Mouse (Mus musculus): ENCODE data around the gene Olfr575. TPM values are rescaled to one million over a fixed set of nuclear protein-coding genes. Genes with fewer than 3 reads are reported as not detected.

Gene Olfr575
- polyA plus RNA-seq, 1 experiment = not detected

GRCm38 (mm10) chr7:102948167-102948566 is 10.4 kb downstream of the Olfr575 start, which contains the start of gene Olfr574:
Olfr574 (plus strand) TSS chr7:102948467.
- DNase-seq = no peak
- Histone ChIP-seq H3K4me1 (ENCODE audit: control insufficient read depth, insufficient read depth, low read length) (no peaks in the 10 kb centered on the region; the same call in 1 of the 2 replicates), H3K36me3 (ENCODE audit: control insufficient read depth, insufficient read depth, low read length) (no peaks in the 10 kb centered on the region), H3K4me3 (ENCODE audit: insufficient read depth, low read depth, low read length) (no peak within 1 kb of the TSS), H3K27me3 (replicated peaks; ENCODE audit: control insufficient read depth, insufficient read depth, low read length) (no peaks in the 10 kb centered on the region), H3K27ac (ENCODE audit: insufficient read depth, low read depth, low read length) (no peak within 1 kb of the TSS)
- WGBS = 97% methylated on average over 1 of the region's 1 CpGs
- TF ChIP-seq CTCF (conservative IDR thresholded peaks at IDR 0.05; ENCODE audit: insufficient read depth, insufficient read length, low read depth, low read length) (no peak), POLR2A (IDR thresholded peaks at IDR 0.05; ENCODE audit: low read depth, low read length) (no peak)

- no peak for DNase-seq
- no peaks in the 10 kb centered on the region for H3K27me3 ChIP-seq (replicated peaks; ENCODE audit: control insufficient read depth, insufficient read depth, low read length)
- WGBS = 91% methylated on average over 1 of the region's 1 CpGs
- TF ChIP-seq POLR2A (IDR thresholded peaks at IDR 0.05; ENCODE audit: low read depth, low read length) = no peak
- TF ChIP-seq CTCF (conservative IDR thresholded peaks at IDR 0.05; ENCODE audit: insufficient read depth, insufficient read length, low read depth, low read length) = no peak
- no peaks in the 10 kb centered on the region for H3K4me1 ChIP-seq (ENCODE audit: control insufficient read depth, insufficient read depth, low read length)
- H3K27ac ChIP-seq (ENCODE audit: insufficient read depth, low read depth, low read length) = no peak overlapping the region
- no peaks in the 10 kb centered on the region for H3K36me3 ChIP-seq (ENCODE audit: control insufficient read depth, insufficient read depth, low read length)
- no peak overlapping the region for H3K4me3 ChIP-seq (ENCODE audit: insufficient read depth, low read depth, low read length)
These were observed 15.2 kb downstream of the Olfr575 start for GRCm38 (mm10) chr7:102943417-102943816.

GRCm38 (mm10) chr7:102942475-102942874 is 16.1 kb downstream of the Olfr575 start, which contains the start of gene Olfr573-ps1:
Olfr573-ps1 (minus strand) TSS chr7:102942575.
- Histone ChIP-seq H3K27ac (ENCODE audit: insufficient read depth, low read depth, low read length) (no peak within 1 kb of the TSS), H3K4me3 (ENCODE audit: insufficient read depth, low read depth, low read length) (no peak within 1 kb of the TSS), H3K36me3 (ENCODE audit: control insufficient read depth, insufficient read depth, low read length) (no peaks in the 10 kb centered on the region), H3K4me1 (ENCODE audit: control insufficient read depth, insufficient read depth, low read length) (no peaks in the 10 kb centered on the region), H3K27me3 (replicated peaks; ENCODE audit: control insufficient read depth, insufficient read depth, low read length) (no peaks in the 10 kb centered on the region)
- TF ChIP-seq POLR2A (IDR thresholded peaks at IDR 0.05; ENCODE audit: low read depth, low read length) (no peak), CTCF (conservative IDR thresholded peaks at IDR 0.05; ENCODE audit: insufficient read depth, insufficient read length, low read depth, low read length) (no peak)
- no peak for DNase-seq
- whole genome bisulfite sequencing = 89% methylated on average over 2 of the region's 2 CpGs

- H3K36me3 ChIP-seq (ENCODE audit: control insufficient read depth, insufficient read depth, low read length) = no peaks in the 10 kb centered on the region
- H3K27ac ChIP-seq (ENCODE audit: insufficient read depth, low read depth, low read length) = no peak overlapping the region
- H3K4me3 ChIP-seq (ENCODE audit: insufficient read depth, low read depth, low read length) = no peak overlapping the region
- H3K4me1 ChIP-seq (ENCODE audit: control insufficient read depth, insufficient read depth, low read length) = no peaks in the 10 kb centered on the region
- DNase-seq = no peak
- TF ChIP-seq CTCF (conservative IDR thresholded peaks at IDR 0.05; ENCODE audit: insufficient read depth, insufficient read length, low read depth, low read length) = no peak
- no peak for TF ChIP-seq POLR2A (IDR thresholded peaks at IDR 0.05; ENCODE audit: low read depth, low read length)
- 65% methylated on average over 3 of the region's 3 CpGs for WGBS
- no peaks in the 10 kb centered on the region; the same call in 1 of the 2 replicates for H3K27me3 ChIP-seq (replicated peaks; ENCODE audit: control insufficient read depth, insufficient read depth, low read length)
These were observed 31.5 kb downstream of the Olfr575 start for GRCm38 (mm10) chr7:102927105-102927504.

GRCm38 (mm10) chr7:102924109-102924508 is 34.5 kb downstream of the Olfr575 start, which contains the start of gene Olfr572:
Olfr572 (plus strand) TSS chr7:102924409.
- Histone ChIP-seq H3K27ac (ENCODE audit: insufficient read depth, low read depth, low read length) (no peak within 1 kb of the TSS), H3K36me3 (ENCODE audit: control insufficient read depth, insufficient read depth, low read length) (no peaks in the 10 kb centered on the region), H3K4me3 (ENCODE audit: insufficient read depth, low read depth, low read length) (no peak within 1 kb of the TSS), H3K4me1 (ENCODE audit: control insufficient read depth, insufficient read depth, low read length) (no peaks in the 10 kb centered on the region), H3K27me3 (replicated peaks; ENCODE audit: control insufficient read depth, insufficient read depth, low read length) (no peaks in the 10 kb centered on the region)
- 55% methylated on average over 1 of the region's 1 CpGs for WGBS
- no peak for DNase-seq
- no peak for TF ChIP-seq POLR2A (IDR thresholded peaks at IDR 0.05; ENCODE audit: low read depth, low read length)
- no peak for TF ChIP-seq CTCF (conservative IDR thresholded peaks at IDR 0.05; ENCODE audit: insufficient read depth, insufficient read length, low read depth, low read length)

GRCm38 (mm10) chr7:102919632-102920031 is 38.9 kb downstream of the Olfr575 start:
- 0% methylated on average over 1 of the region's 1 CpGs for WGBS
- no peak for TF ChIP-seq POLR2A (IDR thresholded peaks at IDR 0.05; ENCODE audit: low read depth, low read length)
- no peak for TF ChIP-seq CTCF (conservative IDR thresholded peaks at IDR 0.05; ENCODE audit: insufficient read depth, insufficient read length, low read depth, low read length)
- no peaks in the 10 kb centered on the region for H3K4me1 ChIP-seq (ENCODE audit: control insufficient read depth, insufficient read depth, low read length)
- DNase-seq = peak; percentile 41
- H3K27ac ChIP-seq (ENCODE audit: insufficient read depth, low read depth, low read length) = no peak overlapping the region
- no peaks in the 10 kb centered on the region for H3K36me3 ChIP-seq (ENCODE audit: control insufficient read depth, insufficient read depth, low read length)
- H3K4me3 ChIP-seq (ENCODE audit: insufficient read depth, low read depth, low read length) = no peak overlapping the region
- H3K27me3 ChIP-seq (replicated peaks; ENCODE audit: control insufficient read depth, insufficient read depth, low read length) = no peaks in the 10 kb centered on the region

- no peak for DNase-seq
- no peak within 1 kb of the TSS for H3K4me3 ChIP-seq (ENCODE audit: insufficient read depth, low read depth, low read length)
- TF ChIP-seq POLR2A (IDR thresholded peaks at IDR 0.05; ENCODE audit: low read depth, low read length) = no peak
- TF ChIP-seq CTCF (conservative IDR thresholded peaks at IDR 0.05; ENCODE audit: insufficient read depth, insufficient read length, low read depth, low read length) = no peak
- no peaks in the 10 kb centered on the region for H3K36me3 ChIP-seq (ENCODE audit: control insufficient read depth, insufficient read depth, low read length)
- no peaks in the 10 kb centered on the region for H3K27me3 ChIP-seq (replicated peaks; ENCODE audit: control insufficient read depth, insufficient read depth, low read length)
- H3K27ac ChIP-seq (ENCODE audit: insufficient read depth, low read depth, low read length) = no peak within 1 kb of the TSS
- no peaks in the 10 kb centered on the region for H3K4me1 ChIP-seq (ENCODE audit: control insufficient read depth, insufficient read depth, low read length)
- WGBS = 56% methylated on average over 4 of the region's 4 CpGs
These were observed 41.3 kb downstream of the Olfr575 start, which contains the start of gene Olfr571 for GRCm38 (mm10) chr7:102917032-102917875. Olfr571 (minus strand) TSS chr7:102917536.

Data from kidney, adult 2 months (tissue).